Mouse (Mus musculus): ENCODE results near the gene Cblc. TPM values are rescaled to one million over a fixed set of nuclear protein-coding genes. Genes with fewer than 3 reads are reported as not detected.

Gene Cblc
- polyA plus RNA-seq, 1 experiment from 2014 or later, result 0.54 TPM

GRCm38 (mm10) chr7:19822193-19822592, 25.6 kb upstream of the Cblc start:
- H3K36me3 ChIP-seq (ENCODE audit: control insufficient read depth, insufficient read depth, low read length), result no peaks in the 10 kb centered on the region
- peak overlapping the region; percentile 21 for H3K4me3 ChIP-seq (ENCODE audit: low read depth, low read length)
- 6% methylated on average over 20 of the region's 20 CpGs for WGBS
- H3K9ac ChIP-seq (replicated peaks; ENCODE audit: low read depth, low read length), result peak overlapping the region; percentile 41; the same call in 1 of the 2 replicates
- peaks cover 19% of the 10 kb centered on the region for H3K27me3 ChIP-seq (ENCODE audit: control insufficient read depth, insufficient read depth, low read length)
- H3K27ac ChIP-seq (ENCODE audit: low read depth, low read length), result no peak overlapping the region
- peaks cover 7% of the 10 kb centered on the region for H3K4me1 ChIP-seq (ENCODE audit: control insufficient read depth, insufficient read depth, low read length)
- no peaks in the 10 kb centered on the region for H3K9me3 ChIP-seq (ENCODE audit: control insufficient read depth, low read length)
- peak overlapping the region; percentile 39 for H3K4me2 ChIP-seq (ENCODE audit: low read depth, low read length)
- no peak for ATAC-seq (ENCODE audit: low read depth)

- WGBS, result 64% methylated on average over 7 of the region's 7 CpGs
- Histone ChIP-seq H3K4me3 (ENCODE audit: low read depth, low read length) (no peak overlapping the region), H3K27ac (ENCODE audit: low read depth, low read length) (no peak overlapping the region), H3K27me3 (ENCODE audit: control insufficient read depth, insufficient read depth, low read length) (peaks cover 24% of the 10 kb centered on the region), H3K36me3 (ENCODE audit: control insufficient read depth, insufficient read depth, low read length) (no peaks in the 10 kb centered on the region), H3K4me2 (ENCODE audit: low read depth, low read length) (no peak overlapping the region), H3K4me1 (ENCODE audit: control insufficient read depth, insufficient read depth, low read length) (peaks cover 9% of the 10 kb centered on the region), H3K9me3 (ENCODE audit: control insufficient read depth, low read length) (no peaks in the 10 kb centered on the region), H3K9ac (replicated peaks; ENCODE audit: low read depth, low read length) (no peak overlapping the region)
- no peak for ATAC-seq (ENCODE audit: low read depth)
These were observed 25.0 kb upstream of the Cblc start for GRCm38 (mm10) chr7:19821633-19822032.

- Histone ChIP-seq H3K27ac (ENCODE audit: low read depth, low read length) (no peak overlapping the region), H3K27me3 (ENCODE audit: control insufficient read depth, insufficient read depth, low read length) (peaks cover 27% of the 10 kb centered on the region), H3K4me3 (ENCODE audit: low read depth, low read length) (no peak overlapping the region), H3K9me3 (ENCODE audit: control insufficient read depth, low read length) (no peaks in the 10 kb centered on the region), H3K4me1 (ENCODE audit: control insufficient read depth, insufficient read depth, low read length) (peaks cover 14% of the 10 kb centered on the region), H3K9ac (replicated peaks; ENCODE audit: low read depth, low read length) (no peak overlapping the region), H3K36me3 (ENCODE audit: control insufficient read depth, insufficient read depth, low read length) (no peaks in the 10 kb centered on the region), H3K4me2 (ENCODE audit: low read depth, low read length) (no peak overlapping the region)
- WGBS, result 68% methylated on average over 3 of the region's 3 CpGs
- no peak for ATAC-seq (ENCODE audit: low read depth)
These were observed 23.9 kb upstream of the Cblc start for GRCm38 (mm10) chr7:19820347-19821048.

- H3K4me3 ChIP-seq (ENCODE audit: low read depth, low read length), result no peak overlapping the region
- WGBS, result 85% methylated on average over 7 of the region's 7 CpGs
- H3K9me3 ChIP-seq (ENCODE audit: control insufficient read depth, low read length), result no peaks in the 10 kb centered on the region
- H3K27ac ChIP-seq (ENCODE audit: low read depth, low read length), result no peak overlapping the region
- H3K36me3 ChIP-seq (ENCODE audit: control insufficient read depth, insufficient read depth, low read length), result no peaks in the 10 kb centered on the region
- no peak overlapping the region for H3K9ac ChIP-seq (replicated peaks; ENCODE audit: low read depth, low read length)
- H3K27me3 ChIP-seq (ENCODE audit: control insufficient read depth, insufficient read depth, low read length), result peaks cover 23% of the 10 kb centered on the region
- no peak for ATAC-seq (ENCODE audit: low read depth)
- H3K4me2 ChIP-seq (ENCODE audit: low read depth, low read length), result no peak overlapping the region
- H3K4me1 ChIP-seq (ENCODE audit: control insufficient read depth, insufficient read depth, low read length), result peaks cover 14% of the 10 kb centered on the region
These were observed 22.3 kb upstream of the Cblc start for GRCm38 (mm10) chr7:19818875-19819274.

GRCm38 (mm10) chr7:19818440-19818839, 21.8 kb upstream of the Cblc start:
- H3K4me3 ChIP-seq (ENCODE audit: low read depth, low read length), result no peak overlapping the region
- ATAC-seq (ENCODE audit: low read depth), result no peak
- 74% methylated on average over 5 of the region's 5 CpGs for WGBS
- no peak overlapping the region for H3K27ac ChIP-seq (ENCODE audit: low read depth, low read length)
- no peaks in the 10 kb centered on the region for H3K9me3 ChIP-seq (ENCODE audit: control insufficient read depth, low read length)
- H3K4me1 ChIP-seq (ENCODE audit: control insufficient read depth, insufficient read depth, low read length), result peaks cover 14% of the 10 kb centered on the region
- H3K4me2 ChIP-seq (ENCODE audit: low read depth, low read length), result no peak overlapping the region
- H3K36me3 ChIP-seq (ENCODE audit: control insufficient read depth, insufficient read depth, low read length), result no peaks in the 10 kb centered on the region
- H3K27me3 ChIP-seq (ENCODE audit: control insufficient read depth, insufficient read depth, low read length), result peaks cover 23% of the 10 kb centered on the region
- no peak overlapping the region for H3K9ac ChIP-seq (replicated peaks; ENCODE audit: low read depth, low read length)

- H3K4me1 ChIP-seq (ENCODE audit: control insufficient read depth, insufficient read depth, low read length), result peaks cover 14% of the 10 kb centered on the region
- H3K4me2 ChIP-seq (ENCODE audit: low read depth, low read length), result peak overlapping the region; percentile 65
- H3K4me3 ChIP-seq (ENCODE audit: low read depth, low read length), result peak overlapping the region; percentile 13; the same call in 1 of the 2 replicates
- no peak overlapping the region for H3K9ac ChIP-seq (replicated peaks; ENCODE audit: low read depth, low read length)
- peak; percentile 42; the same call in 1 of the 2 replicates for ATAC-seq (ENCODE audit: low read depth)
- no peak overlapping the region for H3K27ac ChIP-seq (ENCODE audit: low read depth, low read length)
- peaks cover 19% of the 10 kb centered on the region for H3K27me3 ChIP-seq (ENCODE audit: control insufficient read depth, insufficient read depth, low read length)
- WGBS, result 6% methylated on average over 15 of the region's 15 CpGs
- no peaks in the 10 kb centered on the region for H3K36me3 ChIP-seq (ENCODE audit: control insufficient read depth, insufficient read depth, low read length)
- H3K9me3 ChIP-seq (ENCODE audit: control insufficient read depth, low read length), result no peaks in the 10 kb centered on the region
These were observed 20.9 kb upstream of the Cblc start for GRCm38 (mm10) chr7:19817382-19818105.

GRCm38 (mm10) chr7:19816224-19816771, 19.7 kb upstream of the Cblc start:
- under 1% methylated on average over 28 of the region's 28 CpGs for WGBS
- Histone ChIP-seq H3K4me2 (ENCODE audit: low read depth, low read length) (peak overlapping the region; percentile 65), H3K27ac (ENCODE audit: low read depth, low read length) (no peak overlapping the region), H3K4me3 (ENCODE audit: low read depth, low read length) (peak overlapping the region; percentile 35), H3K9me3 (ENCODE audit: control insufficient read depth, low read length) (no peaks in the 10 kb centered on the region), H3K9ac (replicated peaks; ENCODE audit: low read depth, low read length) (peak overlapping the region; percentile 43; the same call in 1 of the 2 replicates), H3K4me1 (ENCODE audit: control insufficient read depth, insufficient read depth, low read length) (peaks cover 11% of the 10 kb centered on the region; the same call in 1 of the 2 replicates), H3K27me3 (ENCODE audit: control insufficient read depth, insufficient read depth, low read length) (peaks cover 21% of the 10 kb centered on the region), H3K36me3 (ENCODE audit: control insufficient read depth, insufficient read depth, low read length) (no peaks in the 10 kb centered on the region)
- peak; percentile 32; the same call in 1 of the 2 replicates for ATAC-seq (ENCODE audit: low read depth)

GRCm38 (mm10) chr7:19815296-19816223, 19.0 kb upstream of the Cblc start:
- no peaks in the 10 kb centered on the region for H3K9me3 ChIP-seq (ENCODE audit: control insufficient read depth, low read length)
- ATAC-seq (ENCODE audit: low read depth), result 0 out of 2 replicates have a peak, but pooled peaks have one; percentile 9
- no peak overlapping the region for H3K27ac ChIP-seq (ENCODE audit: low read depth, low read length)
- no peaks in the 10 kb centered on the region for H3K36me3 ChIP-seq (ENCODE audit: control insufficient read depth, insufficient read depth, low read length)
- H3K4me2 ChIP-seq (ENCODE audit: low read depth, low read length), result peak overlapping the region; percentile 65
- peaks cover 27% of the 10 kb centered on the region for H3K27me3 ChIP-seq (ENCODE audit: control insufficient read depth, insufficient read depth, low read length)
- H3K4me1 ChIP-seq (ENCODE audit: control insufficient read depth, insufficient read depth, low read length), result peaks cover 11% of the 10 kb centered on the region; the same call in 1 of the 2 replicates
- peak overlapping the region; percentile 43; the same call in 1 of the 2 replicates for H3K9ac ChIP-seq (replicated peaks; ENCODE audit: low read depth, low read length)
- 29% methylated on average over 17 of the region's 17 CpGs for WGBS
- peak overlapping the region; percentile 35 for H3K4me3 ChIP-seq (ENCODE audit: low read depth, low read length)

All from neural tube, embryonic 14.5 days (tissue).